Mouse (Mus musculus): ENCODE measurements around the gene Dlx3.

GRCm38 (mm10) chr11:95126272-95127245 is 6.6 kb downstream of the Dlx3 start:
- TF ChIP-seq EP300 (IDR thresholded peaks at IDR 0.05; ENCODE audit: low read depth) (no peak), CTCF (IDR thresholded peaks at IDR 0.05; ENCODE audit: low read depth) (no peak)

Data from heart, postnatal 0 days (tissue).